Comparison of ENCODE assay signal across 8 mouse cellular contexts in genomic region chr5:8356885-8357651, GRCm38 (mm10). TPM values are rescaled to one million over a fixed set of nuclear protein-coding genes. Genes with fewer than 3 reads are reported as not detected.
DNase-seq lines count a peak whose midpoint lies in the region; ATAC-seq and TF ChIP-seq lines count a peak whose summit lies in the region.

No protein-coding gene starts in this region.

- H3K4me3 ChIP-seq in liver, adult 2 months (ENCODE audit: insufficient read depth, low read depth, low read length) = no peak overlapping the region
- no peak overlapping the region for H3K4me3 ChIP-seq in heart, embryonic 11.5 days (ENCODE audit: low read depth, low read length)

- H3K27me3 ChIP-seq in liver, adult 2 months (ENCODE audit: control insufficient read depth, insufficient read depth, low read length) = no peaks in the 10 kb centered on the region
- no peaks in the 10 kb centered on the region for H3K27me3 ChIP-seq in heart, embryonic 11.5 days (ENCODE audit: control insufficient read depth, insufficient read depth, low read length)

- no peak overlapping the region for H3K9ac ChIP-seq in liver, adult 2 months (ENCODE audit: low read depth, low read length)
- no peak overlapping the region for H3K9ac ChIP-seq in heart, embryonic 11.5 days (ENCODE audit: low read depth, low read length)

- H3K4me2 ChIP-seq in heart, embryonic 11.5 days = peak overlapping the region; percentile 16; the same call in 1 of the 2 replicates

- no peaks in the 10 kb centered on the region for H3K36me3 ChIP-seq in liver, adult 2 months (ENCODE audit: control insufficient read depth, insufficient read depth, low read length)
- no peaks in the 10 kb centered on the region for H3K36me3 ChIP-seq in heart, embryonic 11.5 days (ENCODE audit: control insufficient read depth, insufficient read depth, low read length)

- no peaks in the 10 kb centered on the region for H3K9me3 ChIP-seq in heart, embryonic 11.5 days (replicated peaks; ENCODE audit: control insufficient read depth, low read length)

- peak; percentile 37 for DNase-seq in liver, adult 2 months (ENCODE audit: extremely low read depth, low read depth, low spot score)
- DNase-seq in liver = no peak
- DNase-seq in kidney, postnatal 4 days = peak; percentile 23 to 29
- DNase-seq in spleen, adult 18-20 months = no peak
- no peak for DNase-seq in right cerebral cortex, postnatal 25 days
- no peak for DNase-seq in cerebellum, postnatal 14 days

- H3K4me1 ChIP-seq in liver, adult 2 months (ENCODE audit: control insufficient read depth, insufficient read depth, low read length) = no peaks in the 10 kb centered on the region
- peaks cover 13% of the 10 kb centered on the region for H3K4me1 ChIP-seq in heart, embryonic 11.5 days (ENCODE audit: control insufficient read depth, insufficient read depth, low read length)

- H3K27ac ChIP-seq in liver, adult 2 months (replicated peaks; ENCODE audit: insufficient read depth, low read depth, low read length) = no peak overlapping the region
- peak overlapping the region; percentile 13; the same call in 1 of the 2 replicates for H3K27ac ChIP-seq in heart, embryonic 11.5 days (ENCODE audit: low read depth, low read length)

- no peaks in the 10 kb centered on the region for H3K79me2 ChIP-seq in liver, adult 2 months (ENCODE audit: control insufficient read depth, insufficient read depth, low read length)

- TF ChIP-seq CTCF in liver, adult 2 months (IDR thresholded peaks at IDR 0.05; ENCODE audit: low read depth, low read length) = no peak

- peak; percentile 49; the same call in 1 of the 2 replicates for ATAC-seq in heart, embryonic 11.5 days (replicated peaks; ENCODE audit: insufficient number of reproducible peaks, low FRiP score, low TSS enrichment)
- ATAC-seq in monocyte, adult 5-6 weeks (replicated peaks; ENCODE audit: insufficient number of reproducible peaks, low FRiP score, low TSS enrichment, poor library complexity, severe bottlenecking) = peak; percentile 57; the same call in 1 of the 2 replicates

- TF ChIP-seq POLR2A in liver, adult 2 months (IDR thresholded peaks at IDR 0.05; ENCODE audit: extremely low read depth, insufficient read depth, low read length) = no peak

- WGBS in liver, adult 2 months = 48% methylated on average over 13 of the region's 13 CpGs
- 46% methylated on average over 13 of the region's 13 CpGs for WGBS in heart, embryonic 11.5 days (ENCODE audit: insufficient replicate concordance)

RNA-seq across cellular contexts. Expression of gene Adam22, which starts 10.9 kb away (rescaled TPM):
- total RNA-seq in liver, adult 2 months (2014; rRNA removed) = 0.34 and 0.55 TPM in 2 replicates
- 0.01 TPM in 1 of 2 replicates, not detected in the other for polyA plus RNA-seq in liver, adult 2 months (2012; rRNA removed)
- 6.1 and 7.8 TPM in 2 replicates for polyA plus RNA-seq in heart, embryonic 11.5 days (2014; fragmentation: Nextera tagmentation; extraction: Ambion mirVana)
- 0.10 to 0.32 TPM in 2 of 3 replicates, not detected in the other for total RNA-seq in monocyte, adult 5-6 weeks (2017)

Comparison
In these comparisons a context has a peak if more than half of its experiments do, and no peak if none do; other contexts are left out.
1. DNase-seq: peak in liver, adult 2 months (single experiment) and kidney, postnatal 4 days (2 of 2); none in liver (single experiment), spleen, adult 18-20 months (0 of 2), right cerebral cortex, postnatal 25 days (single experiment) and cerebellum, postnatal 14 days (0 of 2).